Mouse (Mus musculus) megakaryocyte, embryonic 14.5 days (primary cell): ENCODE measurements at regions not wholly inside any gene's neighbourhood (a gene's known extent, or its start where the extent isn't known, plus 50 kb on each side); places are given as distances from the start of the nearest gene placed in this dataset.

Source experiments
- H3K27me3 ChIP-seq: replicated peaks from 2 replicates; pipeline ENCODE3; 2012; ENCODE audit warnings: inconsistent platforms
- H3K36me3 ChIP-seq: replicated peaks from 2 replicates; pipeline ENCODE3; 2012; ENCODE audit warnings: low read length, inconsistent platforms, mixed read lengths
- H3K4me1 ChIP-seq: 2 replicates; pipeline ENCODE4 v1.6.1; 2012; ENCODE audit warnings: inconsistent platforms
- H3K4me3 ChIP-seq: replicated peaks from 2 replicates; pipeline ENCODE3; 2012; ENCODE audit warnings: moderate library complexity, mild to moderate bottlenecking, inconsistent platforms
- H3K9me3 ChIP-seq: 2 replicates; pipeline ENCODE4 v1.6.1; 2012; ENCODE audit warnings: inconsistent platforms
- FLI1 ChIP-seq: IDR thresholded peaks from 2 replicates; pipeline ENCODE4 v1.6.1; 2012; ENCODE audit warnings: low read length, inconsistent platforms, mixed read lengths
- GATA1 ChIP-seq: IDR thresholded peaks from 3 replicates; pipeline ENCODE4 v1.6.1; 2012; ENCODE audit warnings: mixed read lengths, low read length, inconsistent platforms, borderline replicate concordance

GRCm38 (mm10) chr5:128515343-128515742 is 82.5 kb upstream of the Tmem132d start:
- no peak for TF ChIP-seq FLI1
- no peak for TF ChIP-seq GATA1

GRCm38 (mm10) chr5:128513261-128513660 is 80.4 kb upstream of the Tmem132d start:
- no peak for TF ChIP-seq GATA1
- TF ChIP-seq FLI1 = no peak
- Histone ChIP-seq H3K9me3 (peaks cover 58% of the 10 kb centered on the region), H3K36me3 (no peaks in the 10 kb centered on the region), H3K4me1 (no peaks in the 10 kb centered on the region), H3K27me3 (no peaks in the 10 kb centered on the region), H3K4me3 (no peak overlapping the region)

More at GRCm38 (mm10) chr5:128515343-128515742, 82.5 kb upstream of the Tmem132d start:
- Histone ChIP-seq H3K36me3 (no peaks in the 10 kb centered on the region), H3K4me1 (no peaks in the 10 kb centered on the region), H3K4me3 (no peak overlapping the region), H3K9me3 (peaks cover 56% of the 10 kb centered on the region), H3K27me3 (no peaks in the 10 kb centered on the region)

DNA sequence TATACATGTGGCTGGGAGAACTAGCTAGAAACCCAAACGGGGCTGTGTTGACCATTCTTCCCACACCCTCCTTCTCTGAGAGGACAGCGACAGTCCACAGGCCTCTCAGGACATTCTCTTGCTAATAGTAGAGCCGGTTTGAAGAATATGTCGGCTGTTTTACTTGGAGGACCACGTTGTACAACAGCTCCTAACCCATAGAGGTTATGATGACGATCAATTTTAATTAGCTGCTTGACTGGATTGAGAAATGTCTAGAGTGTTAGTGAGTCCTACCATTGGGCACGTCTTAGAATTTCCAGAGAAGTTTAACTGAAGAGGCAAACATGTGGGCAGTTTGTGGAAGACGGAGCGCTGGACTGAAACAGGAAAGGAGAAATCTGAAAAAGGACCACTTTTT is 79.7 kb upstream of the Tmem132d start:
- Histone ChIP-seq H3K36me3 (no peaks in the 10 kb centered on the region), H3K4me1 (no peaks in the 10 kb centered on the region), H3K9me3 (peaks cover 63% of the 10 kb centered on the region), H3K27me3 (no peaks in the 10 kb centered on the region), H3K4me3 (no peak overlapping the region)
- no peak for TF ChIP-seq GATA1
- no peak for TF ChIP-seq FLI1

- Histone ChIP-seq H3K36me3 (no peaks in the 10 kb centered on the region), H3K27me3 (no peaks in the 10 kb centered on the region), H3K4me1 (no peaks in the 10 kb centered on the region), H3K9me3 (peaks cover 78% of the 10 kb centered on the region), H3K4me3 (no peak overlapping the region)
- TF ChIP-seq GATA1 (no peak), FLI1 (no peak)
Observed at GRCm38 (mm10) chr5:128504502-128504901, 71.6 kb upstream of the Tmem132d start.

DNA sequence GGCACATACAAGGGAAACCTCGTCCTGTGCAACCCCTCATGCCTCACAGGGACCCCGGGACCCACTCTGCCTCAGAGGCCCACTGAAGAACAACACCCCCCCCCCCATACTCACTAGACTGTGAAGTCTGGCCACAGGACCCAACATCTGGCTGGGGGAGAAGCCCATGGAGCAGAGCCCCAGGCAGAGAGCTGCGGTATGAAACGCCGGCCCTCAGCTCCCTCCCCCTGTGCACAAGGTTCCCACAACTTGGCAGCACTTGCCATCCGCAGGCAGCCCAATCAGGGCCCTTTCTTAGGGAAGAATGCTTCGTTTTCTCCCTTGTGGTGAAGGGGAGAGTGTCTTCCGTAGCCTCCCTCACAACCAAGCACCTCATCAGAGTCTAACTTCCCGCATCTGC is 66.6 kb upstream of the Tmem132d start:
- no peaks in the 10 kb centered on the region for H3K4me1 ChIP-seq
- peaks cover 91% of the 10 kb centered on the region for H3K9me3 ChIP-seq
- no peaks in the 10 kb centered on the region for H3K27me3 ChIP-seq
- TF ChIP-seq GATA1 (no peak), FLI1 (no peak)
- H3K4me3 ChIP-seq = no peak overlapping the region
- no peaks in the 10 kb centered on the region for H3K36me3 ChIP-seq

GRCm38 (mm10) chr5:128499033-128499432 is 66.2 kb upstream of the Tmem132d start:
- Histone ChIP-seq H3K9me3 (peaks cover 90% of the 10 kb centered on the region), H3K36me3 (no peaks in the 10 kb centered on the region), H3K4me3 (no peak overlapping the region), H3K4me1 (no peaks in the 10 kb centered on the region), H3K27me3 (no peaks in the 10 kb centered on the region)
- TF ChIP-seq FLI1 = no peak
- no peak for TF ChIP-seq GATA1

DNA sequence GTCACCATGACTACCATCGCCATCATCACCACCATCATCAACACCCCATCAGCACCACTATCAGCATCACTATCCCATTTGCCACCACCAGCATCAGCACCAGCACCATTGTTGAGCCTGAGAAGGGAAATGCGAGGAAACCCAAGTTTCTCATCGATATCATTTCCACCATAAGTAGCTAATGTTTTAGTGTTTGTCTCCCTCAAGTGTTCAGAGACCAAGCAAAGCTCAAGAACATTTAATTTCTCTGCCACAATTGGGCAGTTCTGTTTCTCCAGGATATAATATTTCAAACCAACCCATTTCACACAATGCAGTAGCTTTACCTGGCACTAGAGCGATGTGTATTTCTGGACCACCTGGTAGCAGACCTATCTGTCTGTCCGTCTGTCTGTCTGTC is 59.7 kb upstream of the Tmem132d start:
- Histone ChIP-seq H3K4me3 (peak overlapping the region; percentile 74), H3K36me3 (no peaks in the 10 kb centered on the region), H3K9me3 (peaks cover 91% of the 10 kb centered on the region), H3K4me1 (no peaks in the 10 kb centered on the region), H3K27me3 (no peaks in the 10 kb centered on the region)
- TF ChIP-seq GATA1 = no peak
- no peak for TF ChIP-seq FLI1

- Histone ChIP-seq H3K4me1 (no peaks in the 10 kb centered on the region), H3K4me3 (no peak overlapping the region), H3K9me3 (peaks cover 88% of the 10 kb centered on the region), H3K36me3 (no peaks in the 10 kb centered on the region), H3K27me3 (no peaks in the 10 kb centered on the region)
- TF ChIP-seq FLI1 (no peak), GATA1 (no peak)
Observed at GRCm38 (mm10) chr5:128491155-128491554, 58.3 kb upstream of the Tmem132d start.

GRCm38 (mm10) chr5:128488872-128489580 is 56.1 kb upstream of the Tmem132d start:
- Histone ChIP-seq H3K4me3 (no peak overlapping the region), H3K9me3 (peaks cover 89% of the 10 kb centered on the region), H3K4me1 (no peaks in the 10 kb centered on the region), H3K27me3 (no peaks in the 10 kb centered on the region), H3K36me3 (no peaks in the 10 kb centered on the region)
- TF ChIP-seq GATA1 = no peak
- no peak for TF ChIP-seq FLI1

DNA sequence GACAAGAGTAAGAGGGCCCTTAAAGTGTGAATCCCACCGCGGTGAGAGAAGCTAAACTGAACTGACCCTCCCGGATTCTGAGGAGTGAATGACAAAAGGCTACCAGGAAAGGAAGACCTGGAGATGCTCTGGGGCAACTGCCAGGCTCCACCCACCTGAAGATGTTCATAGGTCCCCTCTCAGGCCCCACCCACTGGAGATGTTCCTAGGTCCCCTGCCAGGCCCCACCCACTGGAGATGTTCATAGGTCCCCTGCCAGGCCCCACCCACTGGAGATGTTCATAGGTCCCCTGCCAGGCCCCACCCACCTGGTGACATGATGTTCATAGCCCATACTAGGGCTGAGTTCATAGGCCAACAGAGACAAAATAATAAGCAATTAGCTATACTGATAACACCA is 54.5 kb upstream of the Tmem132d start:
- peaks cover 88% of the 10 kb centered on the region for H3K9me3 ChIP-seq
- H3K27me3 ChIP-seq = no peaks in the 10 kb centered on the region
- TF ChIP-seq FLI1 (no peak), GATA1 (no peak)
- H3K4me3 ChIP-seq = no peak overlapping the region
- no peaks in the 10 kb centered on the region for H3K36me3 ChIP-seq
- no peaks in the 10 kb centered on the region for H3K4me1 ChIP-seq
